Mouse (Mus musculus): ENCODE results near the gene D10Wsu102e.

- TF ChIP-seq POLR2A (IDR thresholded peaks at IDR 0.05; ENCODE audit: borderline replicate concordance, low read depth, low read length) = no peak
- TF ChIP-seq CTCF (IDR thresholded peaks at IDR 0.05; ENCODE audit: low read depth, low read length) = no peak
Observed at GRCm38 (mm10) chr10:83533258-83533909, 173.4 kb downstream of the D10Wsu102e start.

Measured in bone marrow macrophage, adult 2 months (primary cell).